Mouse (Mus musculus) liver, adult 2 months (tissue): Measurements from ENCODE around the gene Hils1.

Source experiments
- CTCF ChIP-seq: fragments of 200-500 bp; IDR thresholded peaks from 2 replicates; pipeline ENCODE4 v1.5.1; 2011; ENCODE audit warnings: low read depth, low read length, control low read depth
- POLR2A ChIP-seq: fragments of 200-500 bp; IDR thresholded peaks from 2 replicates; pipeline ENCODE4 v1.6.1; 2011; ENCODE audit warnings: low read length, control low read depth; ENCODE audit not compliant: insufficient read depth; ENCODE audit errors: extremely low read depth

DNA sequence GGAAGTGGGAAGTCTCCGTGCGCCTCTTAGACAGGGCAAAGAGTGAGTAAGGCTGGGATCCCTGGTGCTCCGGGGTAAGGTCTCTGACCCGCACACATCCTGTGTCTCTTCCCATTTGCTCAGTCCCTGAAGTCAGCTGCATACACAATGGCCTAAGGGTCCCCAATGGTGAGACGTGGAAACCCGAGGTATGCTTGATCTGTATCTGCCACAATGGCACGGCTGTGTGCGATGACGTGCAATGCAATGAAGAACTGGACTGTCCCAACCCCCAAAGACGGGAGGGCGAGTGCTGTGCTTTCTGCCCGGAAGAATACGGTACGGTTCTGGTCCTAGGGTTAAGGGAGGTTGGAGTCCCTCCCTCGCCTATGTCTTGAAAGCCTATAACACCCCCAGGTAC, 29.6 kb upstream of the Hils1 start:
- TF ChIP-seq POLR2A (no peak), CTCF (no peak)
